Mouse (Mus musculus) cortical plate, adult 2 months (tissue): Measurements from ENCODE around the gene Eif4a2.

ENCODE experiments used
- CTCF ChIP-seq: fragments of 200-500 bp; IDR thresholded peaks from 2 replicates; pipeline ENCODE4 v1.5.1; 2011; ENCODE audit warnings: mild to moderate bottlenecking, control low read depth, low read length; ENCODE audit not compliant: insufficient read depth; ENCODE audit errors: extremely low read depth
- POLR2A ChIP-seq: fragments of 200-500 bp; IDR thresholded peaks from 2 replicates; pipeline ENCODE4 v1.6.1; 2011; ENCODE audit warnings: mild to moderate bottlenecking, low read length, control low read depth; ENCODE audit not compliant: insufficient read depth; ENCODE audit errors: extremely low read depth

- TF ChIP-seq CTCF = no peak
- no peak for TF ChIP-seq POLR2A
These were observed 51.7 kb downstream of the Eif4a2 start for GRCm38 (mm10) chr16:23158957-23159356.
